Mouse (Mus musculus) gastrocnemius, adult 18-20 months (tissue): ENCODE results near the gene Vcan. TPM values are rescaled to one million over a fixed set of nuclear protein-coding genes. Genes with fewer than 3 reads are reported as not detected.
"Not testable (repeated sequence)": the region's sequence is repeated elsewhere in the genome, so short reads cannot be mapped to it uniquely, and the experiment has no call there.

Experiments
- DNase-seq: peaks from one replicate; pipeline ENCODE4 v3.0.0; 2021; ENCODE audit warnings: low spot score
- long read RNA-seq, 2 experiments: library from polyadenylated mRNA; stranded (forward); transcript quantifications; one replicate each; pipeline ENCODE4 v2.0.0; 2021
- total RNA-seq, 2 experiments: library from RNA; stranded (reverse); gene quantifications; 2 replicates each; pipeline ENCODE4 v1.2.3; 2021

Vcan gene
- total RNA-seq: 1 to 10 TPM; 2.7 to 5.4 TPM
- long read RNA-seq, experiment 1: 0 reads
- long read RNA-seq, experiment 2: 0 reads

DNA sequence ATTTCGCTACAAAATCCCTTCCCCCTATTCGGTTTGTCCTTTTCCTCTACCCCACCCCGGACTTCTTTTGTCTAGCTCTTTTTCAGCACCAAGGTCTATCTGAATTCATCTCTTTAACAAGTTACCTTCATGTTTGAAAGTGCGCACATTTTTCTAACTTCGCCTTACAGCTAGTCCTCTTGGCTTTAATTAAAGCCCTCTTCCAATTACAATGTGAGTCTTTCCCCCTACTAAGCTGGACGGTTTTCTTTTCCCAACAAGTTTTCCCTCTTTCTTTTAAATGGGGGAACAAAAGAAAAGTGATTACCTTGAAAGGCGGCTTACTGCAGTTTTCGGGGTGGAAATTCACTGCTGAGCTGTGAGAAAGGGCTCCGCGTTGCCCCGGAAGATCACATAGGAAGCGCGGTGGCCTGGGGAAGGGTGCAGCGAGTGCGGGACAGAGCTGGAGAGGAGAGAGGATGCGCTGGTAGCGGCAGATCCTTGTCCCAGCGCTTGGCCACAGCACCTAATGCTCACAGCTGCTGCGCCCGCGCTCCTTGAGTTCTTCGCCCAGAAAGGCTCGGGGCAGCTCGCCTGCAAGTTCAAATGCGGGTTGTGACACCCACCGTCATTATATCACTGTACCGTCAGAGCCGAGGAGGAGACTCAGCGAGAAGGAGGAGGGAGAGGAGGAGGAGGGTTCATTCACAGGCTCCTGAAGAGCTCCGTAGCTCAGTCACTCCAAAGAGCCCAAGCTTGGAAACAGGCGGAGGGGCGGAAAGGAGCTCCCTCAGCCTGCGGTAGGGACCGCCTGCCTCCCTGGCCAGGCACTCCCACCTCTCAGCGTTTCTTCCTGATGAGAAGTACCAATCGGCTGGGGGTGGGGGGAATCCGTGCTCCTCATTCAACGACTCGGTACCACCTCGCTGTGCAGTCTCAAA, at the start of gene Vcan:
Gene Vcan, minus strand, starts transcription at position 744 of the 920 bp plus-strand sequence.
- DNase-seq: peak; percentile 48

DNA sequence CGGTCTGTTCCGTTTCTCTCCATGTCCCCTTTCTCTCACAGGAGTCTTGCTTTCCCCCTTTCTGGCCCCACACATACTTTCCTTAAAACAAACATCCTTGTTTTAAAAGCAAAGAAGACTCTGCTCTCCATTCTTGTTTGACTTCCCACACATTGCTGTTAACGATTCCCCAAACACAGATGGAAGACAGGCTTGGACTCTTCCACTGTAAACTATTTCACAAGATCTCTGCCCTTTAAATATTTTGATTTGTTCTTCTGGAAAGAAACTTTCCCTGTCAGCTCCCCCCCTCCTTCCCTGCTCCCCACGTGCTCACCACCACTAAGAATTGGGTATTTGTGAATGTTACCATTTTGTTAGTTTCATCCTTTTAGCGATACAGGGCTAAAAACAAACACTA, 49.2 kb upstream of the Vcan start:
- DNase-seq: no peak

- no peak for DNase-seq
These were observed 40.6 kb upstream of the Vcan start for GRCm38 (mm10) chr13:89782886-89783285.

DNA sequence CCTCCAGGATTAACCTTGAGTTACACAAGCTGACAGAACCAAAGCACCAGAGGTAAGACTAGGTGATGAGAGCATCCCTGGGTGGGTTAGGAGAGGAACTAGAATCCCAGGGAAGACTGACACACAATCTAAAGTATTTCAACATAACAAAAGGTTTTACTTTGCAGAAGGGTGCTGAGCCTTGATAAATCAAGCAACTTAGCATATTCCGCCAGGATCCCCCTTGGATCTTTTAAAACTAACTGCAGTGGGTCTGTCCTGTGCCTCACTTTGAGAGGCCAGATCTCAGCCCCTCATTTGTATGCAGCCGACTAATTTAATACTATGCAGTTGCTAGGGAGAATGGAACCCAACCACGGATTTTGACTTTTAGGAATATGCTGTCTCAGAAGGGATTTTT, 38.0 kb upstream of the Vcan start:
- no peak for DNase-seq

DNA sequence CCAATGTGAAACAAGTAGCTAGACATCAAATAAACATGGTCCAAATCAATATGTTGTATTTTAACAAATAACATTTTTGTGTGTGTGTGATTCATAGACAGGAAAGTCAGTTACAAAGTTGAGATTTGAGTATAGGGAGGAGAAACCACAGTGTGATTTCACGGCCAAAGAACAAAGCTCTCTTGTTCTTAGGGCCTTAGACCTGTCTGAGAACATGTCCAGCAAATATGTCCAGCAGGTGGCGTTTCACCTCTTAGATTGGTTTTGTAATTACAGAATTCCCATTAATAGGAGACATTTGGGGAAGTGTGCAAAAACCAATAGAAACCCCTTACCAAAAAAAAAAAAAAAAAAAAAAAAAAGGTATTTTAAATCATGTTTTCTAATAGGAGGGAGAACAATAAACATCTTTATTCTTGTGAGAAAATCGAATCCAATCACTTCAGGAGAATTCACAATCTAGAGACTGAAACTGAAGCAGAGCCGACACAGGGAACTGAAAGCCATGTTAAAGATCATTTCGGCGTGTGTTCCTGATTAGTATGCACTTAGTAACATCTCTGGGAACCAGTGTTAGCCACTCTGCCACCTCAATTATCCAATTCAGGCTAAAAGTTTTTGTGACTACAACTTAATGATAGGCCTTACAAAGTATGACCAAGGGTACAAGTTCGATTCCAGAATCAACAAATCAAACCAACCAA, 37.1 kb upstream of the Vcan start:
- DNase-seq: peak; percentile 59

DNA sequence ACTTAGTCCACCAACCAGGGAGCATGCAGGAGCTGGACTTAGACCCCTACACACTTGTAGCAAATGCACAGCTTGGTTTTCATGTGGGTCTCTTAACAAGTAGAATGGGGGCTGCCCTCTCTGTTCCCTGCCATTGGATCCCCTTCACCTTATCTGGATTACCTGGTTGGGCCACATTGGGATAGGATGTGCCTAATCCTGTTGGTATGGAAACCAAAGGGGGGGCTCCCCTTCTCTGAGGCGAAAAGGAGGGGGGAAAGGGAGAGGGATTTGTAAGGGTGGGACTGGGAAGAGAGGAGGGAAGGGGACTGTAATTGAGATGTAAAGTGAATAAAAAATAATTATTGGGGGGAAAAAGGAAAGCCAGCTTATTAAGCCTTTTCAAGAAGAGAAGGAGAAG, 35.5 kb upstream of the Vcan start:
- no peak for DNase-seq

DNA sequence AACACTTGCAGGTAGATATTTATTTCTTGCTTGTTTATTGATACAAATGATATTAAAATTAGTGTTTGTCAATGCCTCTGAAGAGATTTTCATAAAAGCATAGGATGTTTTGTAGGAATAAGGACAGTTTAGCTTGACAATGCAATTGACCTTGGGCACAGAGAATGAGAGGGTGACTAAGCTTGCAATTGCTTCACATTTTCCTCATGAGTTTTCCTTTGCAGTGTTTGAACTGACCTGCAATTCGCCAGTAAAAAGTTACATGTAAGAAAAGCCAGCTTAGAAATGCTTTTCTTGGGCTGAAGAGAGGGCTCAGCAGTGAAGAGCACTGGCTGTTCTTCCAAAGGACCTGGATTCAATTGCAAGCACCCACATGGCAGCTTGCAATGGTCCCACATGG, 34.8 kb upstream of the Vcan start:
- no peak for DNase-seq

GRCm38 (mm10) chr13:89766551-89766950, 24.2 kb upstream of the Vcan start:
- no peak for DNase-seq

DNA sequence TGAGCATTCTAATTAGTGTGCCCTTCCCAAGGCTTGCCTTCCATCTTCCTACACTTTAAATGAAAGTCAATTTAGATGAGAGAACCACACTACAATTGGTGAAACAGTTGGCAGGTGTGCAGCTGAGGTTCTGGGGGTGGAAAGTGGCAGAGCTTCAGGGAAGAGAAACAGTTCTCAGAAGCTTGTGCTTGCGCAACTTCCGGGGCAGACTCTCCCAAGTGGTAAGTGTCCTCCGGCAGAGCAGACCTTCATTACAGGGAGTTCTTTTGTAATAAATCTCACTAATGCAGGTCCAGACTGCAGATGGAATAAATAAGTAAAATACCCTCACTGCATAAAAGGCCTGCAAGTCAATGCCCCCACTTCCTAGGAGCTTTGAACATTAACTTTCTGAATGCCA, 23.7 kb upstream of the Vcan start:
- DNase-seq: no peak

DNA sequence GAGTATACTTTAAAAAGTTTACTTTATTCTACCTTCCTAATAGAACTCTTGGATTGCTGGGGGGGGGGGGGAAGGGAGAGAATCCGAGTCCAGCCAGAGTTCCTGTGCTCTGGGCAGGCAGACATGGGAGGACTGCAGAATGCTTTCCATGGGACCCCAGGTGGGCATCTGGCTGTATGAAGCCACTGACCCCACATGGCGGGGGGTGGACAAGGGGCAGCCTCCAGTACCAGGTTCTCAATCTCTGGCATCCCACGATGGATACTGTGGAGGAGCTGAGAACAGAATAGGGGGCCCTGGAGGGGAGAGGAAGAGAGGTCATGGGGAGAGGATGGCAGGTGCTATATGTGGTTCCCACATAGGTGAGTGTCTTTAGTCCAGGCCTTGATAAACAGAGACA, 20.0 kb upstream of the Vcan start:
- DNase-seq: no peak

DNA sequence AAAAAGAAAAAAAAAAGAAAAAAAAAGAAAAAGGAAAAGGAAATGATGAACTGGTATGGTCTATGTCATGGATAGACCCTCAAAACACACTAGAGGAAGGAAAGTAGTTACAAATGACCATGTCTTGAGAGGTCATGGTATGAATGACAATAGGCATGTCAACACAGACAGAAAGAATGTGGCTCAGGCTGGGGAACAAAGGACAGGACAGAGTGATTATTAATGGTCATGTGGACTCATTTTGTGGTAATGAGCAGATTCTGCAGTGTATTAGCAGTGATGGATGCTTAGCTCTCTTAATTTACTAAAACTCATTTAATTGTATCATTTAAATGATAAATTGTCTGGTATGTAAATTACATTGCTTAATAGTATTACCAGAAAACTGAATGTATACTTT, 14.0 kb upstream of the Vcan start:
- DNase-seq: no peak

GRCm38 (mm10) chr13:89750562-89750961, 8.3 kb upstream of the Vcan start:
- DNase-seq: not testable (repeated sequence)

DNA sequence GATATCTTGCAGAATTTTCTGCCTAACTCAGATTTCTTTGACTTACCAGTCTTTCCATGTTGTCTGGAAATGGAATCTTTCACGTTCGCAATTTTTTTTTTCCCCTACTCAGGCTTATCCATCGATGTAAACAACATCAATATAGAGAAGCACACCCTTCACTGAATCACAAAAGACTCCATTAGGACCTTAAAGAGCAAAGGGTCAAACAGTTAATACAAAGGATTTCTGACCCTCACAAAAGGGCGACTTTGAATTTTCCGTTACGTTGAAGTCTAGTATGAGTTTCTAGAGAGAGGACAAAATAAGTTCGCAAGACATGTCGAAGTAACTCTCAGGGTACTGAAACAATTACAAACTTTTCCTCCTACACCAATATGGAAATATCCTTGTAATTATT, 892 bp upstream of the Vcan start:
- DNase-seq: no peak

DNA sequence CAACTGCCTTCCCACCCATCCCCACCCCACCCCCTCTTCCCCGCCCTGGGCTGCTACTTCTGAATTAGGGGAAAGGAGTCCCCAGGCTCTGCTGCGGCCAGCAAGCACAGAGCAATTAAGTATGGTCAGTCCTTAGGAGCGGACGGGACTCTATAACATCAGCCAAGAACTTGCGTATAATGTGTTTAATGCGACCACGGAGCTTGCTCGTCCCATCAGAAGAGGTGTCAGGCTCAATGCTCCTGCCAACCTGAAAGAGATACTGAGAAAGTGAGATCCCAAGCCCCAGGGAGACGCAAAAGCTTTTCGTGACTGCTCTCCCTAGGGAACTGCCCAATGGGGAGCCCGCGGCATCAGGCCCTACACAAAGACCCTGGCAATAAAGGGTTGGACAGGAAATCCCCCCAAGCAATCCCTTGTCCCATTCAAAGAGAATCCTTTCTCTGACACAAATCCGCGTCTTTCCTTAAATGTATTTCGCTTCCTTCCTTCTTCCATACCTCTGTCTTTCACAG, 434 bp upstream of the Vcan start:
- DNase-seq: no peak

- DNase-seq: peak; percentile 22
These were observed 1.2 kb downstream of the Vcan start for GRCm38 (mm10) chr13:89741116-89741551.

- DNase-seq: peak; percentile 65
These were observed 1.8 kb downstream of the Vcan start for GRCm38 (mm10) chr13:89740243-89741115.

DNA sequence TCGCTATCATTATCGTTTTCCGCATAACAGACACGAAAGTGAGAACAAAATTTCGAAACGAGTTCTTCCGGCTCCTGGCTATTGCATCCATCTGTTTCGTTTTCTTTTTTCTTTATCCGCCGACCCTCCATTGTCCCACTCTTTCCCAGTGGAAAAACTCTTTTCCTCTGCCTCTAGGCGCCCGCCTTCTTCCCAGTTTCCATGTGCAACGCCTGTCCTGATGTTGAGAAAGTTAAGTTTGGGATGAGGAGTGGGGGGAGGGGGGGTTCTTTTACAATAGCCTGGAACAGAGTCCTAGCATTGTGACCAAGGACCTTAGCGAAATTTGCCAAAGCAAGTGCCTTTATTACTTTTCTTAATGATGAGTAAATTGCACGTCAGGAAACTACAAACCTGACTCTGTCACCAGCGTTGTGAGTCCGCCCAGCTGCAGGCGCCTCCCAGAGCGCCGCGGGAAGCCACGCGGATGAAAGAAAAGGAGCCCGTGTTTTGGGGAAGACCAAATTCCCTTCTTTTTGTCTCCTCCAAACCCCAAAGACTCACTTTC, 2.5 kb downstream of the Vcan start:
- no peak for DNase-seq

DNA sequence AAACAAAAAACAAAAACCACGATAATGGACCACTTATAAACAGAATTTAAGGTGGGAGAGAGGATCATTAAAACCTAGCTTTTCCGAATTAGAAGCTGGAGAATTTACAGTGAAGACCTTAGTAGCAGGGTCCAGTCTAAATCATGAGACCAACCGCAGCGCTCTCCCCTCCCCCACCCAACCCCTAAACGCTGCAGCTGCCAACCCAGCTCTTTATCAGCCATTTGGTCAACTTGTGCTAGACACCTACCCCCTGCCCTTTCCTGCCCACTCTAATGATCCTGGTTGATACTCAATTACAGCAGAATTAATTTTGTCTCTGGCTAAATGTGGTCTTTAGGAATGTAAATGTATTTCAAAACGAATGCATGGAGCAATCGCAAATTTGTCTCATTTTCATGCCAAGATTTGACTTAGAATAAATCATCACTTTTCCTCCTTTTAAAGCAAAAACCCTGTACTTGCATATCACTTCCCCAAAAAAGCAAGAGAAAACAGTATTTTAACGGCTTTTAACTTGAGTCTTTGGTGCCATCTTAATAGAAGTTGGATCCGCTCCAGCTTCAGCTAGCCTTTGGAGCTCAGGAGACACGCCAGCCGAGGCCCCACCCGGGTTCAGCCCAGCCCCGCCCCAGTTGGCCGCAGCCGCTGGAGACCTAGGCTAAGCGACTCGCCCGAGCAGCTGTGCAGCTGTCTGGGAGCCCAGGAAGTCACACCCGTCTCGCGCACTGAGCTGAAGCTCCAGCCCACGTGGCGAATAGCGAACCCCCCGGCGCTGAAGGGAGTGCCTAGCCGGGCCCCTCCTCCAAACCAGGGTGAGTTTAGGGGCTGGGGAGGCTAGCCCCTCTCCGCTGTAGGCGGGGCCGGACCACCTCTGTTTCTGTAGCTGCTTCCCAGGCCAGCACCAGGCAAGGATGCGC, 3.3 kb downstream of the Vcan start:
- DNase-seq: peak; percentile 85

DNA sequence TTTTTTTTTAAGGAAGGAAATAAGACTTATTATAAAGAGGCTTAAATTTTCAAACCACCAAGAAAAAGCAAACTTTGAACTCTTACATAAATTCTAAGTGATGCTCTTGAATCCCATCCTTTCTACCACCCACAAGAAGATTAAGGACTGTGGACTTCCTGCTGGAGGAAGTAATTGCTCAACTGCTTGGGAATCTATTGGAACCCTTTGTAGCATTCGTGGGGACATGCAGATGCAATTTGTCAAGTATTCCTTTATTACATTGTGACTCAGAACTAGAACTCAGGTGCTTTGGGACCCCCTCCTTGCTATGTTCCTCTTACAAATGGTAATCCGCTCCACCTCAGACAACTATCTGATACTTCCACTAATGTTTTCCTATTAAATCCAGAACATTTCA, 4.0 kb downstream of the Vcan start:
- no peak for DNase-seq

DNA sequence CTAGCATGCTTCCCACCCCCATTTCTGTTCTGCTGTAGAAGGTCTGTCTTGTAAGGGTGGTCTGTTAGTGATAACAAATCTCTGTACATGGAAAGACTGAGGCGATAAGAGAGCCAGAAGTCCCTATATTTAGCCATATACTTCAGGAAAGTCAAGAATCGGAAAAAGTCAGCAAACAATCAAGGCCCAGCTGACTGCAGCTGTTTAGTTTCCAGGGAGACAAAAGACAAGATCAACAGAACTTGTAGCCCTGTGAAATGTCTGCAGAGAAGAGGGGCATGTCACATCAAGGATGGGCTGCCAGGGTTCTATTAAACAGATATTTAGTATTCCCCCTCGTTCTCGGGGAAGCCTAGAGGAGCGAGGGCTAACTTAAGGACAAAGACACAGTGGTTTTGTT, 7.2 kb downstream of the Vcan start:
- DNase-seq: no peak
